Mouse (Mus musculus) layer of hippocampus, adult 9-10 months (tissue): ENCODE data around the gene Cbx3.

Experiments
- DNase-seq: peaks from one replicate; pipeline ENCODE4 v3.0.0; 2022; ENCODE audit warnings: low spot score

The Cbx3 gene

DNA sequence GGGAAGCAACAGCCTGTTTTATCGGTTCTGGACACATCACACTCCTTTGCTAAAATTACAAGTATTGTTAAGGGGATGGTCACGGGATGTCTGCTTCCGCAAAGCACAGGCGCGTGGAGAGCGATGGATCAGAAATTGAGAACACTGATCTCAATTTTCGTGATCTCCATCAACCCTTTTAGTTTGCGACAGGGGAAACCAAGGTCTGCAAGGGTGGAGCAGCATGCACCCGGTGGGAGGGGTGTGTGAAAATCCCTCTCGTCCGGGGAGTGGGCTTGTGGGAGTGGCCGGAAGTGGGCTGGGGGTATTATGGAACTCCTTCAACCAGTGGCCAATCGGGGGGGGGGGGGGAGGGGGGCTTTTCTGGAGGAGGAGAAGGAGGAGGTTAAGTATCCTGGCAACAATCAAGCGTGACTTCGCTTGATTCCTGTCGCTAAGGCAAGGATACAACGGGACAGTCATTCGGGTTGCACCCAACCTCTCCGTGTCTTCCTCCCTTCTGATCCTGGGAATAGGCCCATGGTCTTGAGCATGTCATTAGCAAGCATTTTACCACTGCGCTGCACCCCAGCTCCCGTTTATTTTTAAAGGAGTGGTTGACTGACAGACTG is 54.3 kb downstream of the Cbx3 start:
- DNase-seq: no peak

DNA sequence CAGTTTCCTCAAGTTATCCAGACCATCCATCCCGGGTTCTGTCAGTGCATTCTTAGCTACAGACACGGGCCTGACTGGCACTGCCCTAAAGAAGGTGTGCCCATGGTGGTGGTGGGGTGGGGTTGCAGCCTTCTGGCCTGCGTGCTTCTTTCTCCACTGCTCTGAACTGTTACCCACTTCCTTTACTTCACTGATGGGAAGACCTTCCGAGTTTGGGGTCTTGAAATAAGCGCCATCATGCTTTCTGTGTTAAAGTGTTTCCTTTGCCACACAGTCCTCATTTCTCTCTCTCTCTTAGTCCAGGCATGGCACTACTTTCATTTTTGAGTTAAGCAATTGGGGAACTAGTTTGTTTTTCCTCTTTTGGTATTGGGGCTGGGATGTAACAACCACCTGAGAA is 54.8 kb downstream of the Cbx3 start:
- no peak for DNase-seq

DNA sequence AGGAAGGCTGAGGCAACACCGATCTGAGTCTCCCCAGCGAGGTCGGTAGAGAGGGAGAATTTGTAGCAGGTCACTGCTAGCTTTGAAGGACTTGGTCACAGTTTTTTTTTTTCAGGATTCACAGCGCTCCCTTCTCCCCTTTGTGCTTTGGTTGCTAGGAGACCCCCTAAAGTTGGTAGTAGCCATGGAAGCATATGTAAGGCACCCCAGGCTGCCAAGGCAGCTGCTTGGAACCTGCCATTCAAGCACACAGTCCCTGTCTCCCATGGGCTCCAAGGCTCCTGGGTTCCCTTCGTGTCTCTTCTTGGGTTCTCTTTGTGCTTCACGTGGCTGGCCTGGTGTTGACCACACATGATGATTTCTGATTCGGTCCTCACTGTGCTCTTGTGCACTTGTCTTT is 59.3 kb downstream of the Cbx3 start:
- DNase-seq: no peak
